Mouse (Mus musculus): ENCODE data around the gene Apmap.
A peak's percentile ranks its signal among the peaks of the same experiment; 100 is the strongest.

Gene Apmap

DNA sequence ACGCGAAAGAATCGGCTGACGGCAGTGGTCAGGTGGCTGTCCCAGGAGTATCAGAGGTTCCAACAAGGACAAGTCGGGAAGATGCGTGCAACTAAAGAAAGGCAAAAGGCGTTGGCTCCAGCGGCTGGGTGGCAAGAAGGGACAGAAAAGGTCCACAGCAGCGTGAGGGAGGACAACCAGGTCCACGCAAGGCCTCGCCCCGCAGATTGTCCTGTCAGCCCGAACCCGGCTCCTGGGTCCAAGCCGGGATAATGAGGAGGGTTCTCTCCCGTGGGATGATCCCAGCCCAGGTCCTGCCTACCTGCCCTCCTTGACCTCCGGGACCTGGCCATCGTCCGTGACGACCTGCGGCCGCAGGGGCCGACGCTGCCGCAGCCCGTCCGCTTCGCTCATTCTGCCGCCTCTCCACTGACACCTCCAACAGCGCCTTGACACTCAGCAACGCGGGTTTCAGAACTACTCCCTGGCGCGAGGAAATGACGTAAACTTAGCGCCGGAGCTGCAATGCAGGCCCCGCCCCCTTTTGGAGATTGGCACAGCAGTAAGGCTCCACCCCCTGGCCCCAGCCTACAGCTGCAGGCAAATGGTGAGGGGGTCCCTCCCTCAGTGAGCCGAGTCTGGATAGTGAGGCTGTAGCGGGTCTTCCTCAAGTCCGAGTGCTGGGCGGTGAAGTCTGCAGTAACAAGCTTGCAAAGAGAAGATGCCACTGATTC lies at the start of gene Apmap:
Gene Apmap, minus strand, starts transcription at position 481 of the 713 bp plus-strand sequence.
- DNase-seq (ENCODE audit: low read depth), result peak; percentile 99

DNA sequence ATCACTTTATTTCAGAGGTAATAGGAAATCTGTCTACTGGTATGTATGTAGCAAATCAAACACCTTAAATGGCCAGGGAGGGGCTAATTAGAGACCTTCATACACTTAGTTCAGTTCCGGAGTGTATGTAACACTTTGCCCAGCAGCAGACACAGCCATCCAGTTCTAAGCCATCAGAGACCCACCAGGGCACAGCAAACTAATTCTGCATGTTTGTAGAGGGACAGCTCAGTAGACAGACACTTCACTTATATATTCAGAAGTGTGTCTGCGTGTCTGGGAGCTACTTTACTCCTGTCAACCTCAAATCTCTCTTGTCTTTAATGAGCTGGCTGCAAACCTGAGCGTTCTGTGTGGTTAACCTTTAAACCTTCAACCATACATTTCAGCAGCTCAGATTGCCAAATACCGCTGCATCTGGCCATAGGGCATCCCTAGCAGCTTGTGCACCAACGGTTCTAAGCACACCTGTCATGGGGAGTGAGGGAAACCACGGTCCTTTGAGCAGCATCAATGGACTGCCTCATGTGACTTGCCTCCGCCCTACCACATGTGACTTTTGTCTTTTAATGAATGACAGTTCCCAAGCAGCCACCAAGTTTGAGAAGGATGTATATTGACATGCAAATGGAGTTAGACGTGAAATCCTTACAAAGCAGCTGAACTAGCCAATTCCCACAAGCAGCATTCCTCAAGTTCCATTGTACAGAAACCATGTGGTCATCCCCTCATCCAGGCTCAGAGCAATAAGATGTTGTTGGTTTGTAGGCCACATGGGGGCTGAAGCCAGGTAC lies 48.8 kb upstream of the Apmap start:
- DNase-seq (ENCODE audit: low read depth), result no peak

DNA sequence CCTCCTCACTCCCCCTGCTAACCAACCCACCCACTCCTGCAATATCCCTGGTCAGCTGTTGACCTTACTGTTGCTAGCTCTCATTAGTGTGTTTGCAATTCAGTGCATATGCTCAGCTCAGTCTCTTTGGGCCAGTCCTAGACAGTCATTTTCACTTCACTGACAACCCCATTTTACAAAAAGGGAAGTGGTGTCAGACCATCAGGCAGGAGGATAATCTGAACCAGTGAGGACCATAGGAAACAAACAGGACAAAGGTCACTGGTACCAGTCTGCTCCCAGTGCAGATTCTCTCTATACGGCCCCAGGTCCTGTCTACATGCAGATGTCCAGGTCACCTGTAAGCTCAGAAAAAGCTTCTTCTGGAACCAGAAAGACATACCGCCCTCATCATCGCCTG lies 47.7 kb upstream of the Apmap start:
- no peak for DNase-seq (ENCODE audit: low read depth)

DNA sequence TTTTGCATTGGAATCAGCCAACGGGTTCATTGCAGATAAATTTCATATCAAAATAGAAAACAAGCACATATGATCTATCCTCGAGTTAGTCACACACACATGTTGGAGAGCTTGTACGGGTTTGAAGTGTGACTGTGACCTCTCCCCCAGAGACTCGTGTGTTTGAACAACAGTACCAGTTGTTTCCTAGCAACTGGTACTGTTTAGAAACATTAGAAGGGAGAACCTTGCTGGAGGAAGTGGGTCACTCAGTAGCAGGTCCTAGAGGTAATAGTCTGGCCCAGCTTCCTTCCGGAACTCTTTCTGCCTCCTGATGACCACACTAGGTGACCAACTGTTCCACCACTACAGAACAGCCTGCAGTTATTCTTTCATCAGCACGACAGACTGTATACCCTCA lies 46.9 kb upstream of the Apmap start:
- no peak for DNase-seq (ENCODE audit: low read depth)

DNA sequence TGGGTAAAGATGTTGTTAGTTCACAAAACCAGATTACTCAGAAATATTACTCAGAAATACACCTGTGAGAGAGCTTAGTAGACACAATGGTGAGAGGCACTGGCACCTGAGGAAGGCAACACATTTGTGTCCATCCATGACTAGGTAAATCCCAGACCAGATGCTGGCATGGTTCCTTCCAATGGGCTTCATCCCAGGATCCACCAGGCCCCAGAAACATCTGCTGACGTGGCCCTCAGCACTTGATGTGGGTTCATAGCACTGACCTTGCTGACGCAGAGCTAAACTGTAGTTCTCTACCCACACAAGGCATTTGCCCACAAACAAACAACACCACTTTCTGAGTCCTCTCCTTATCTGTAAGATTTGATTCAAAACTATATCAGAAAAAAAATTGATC lies 46.4 kb upstream of the Apmap start:
- DNase-seq (ENCODE audit: low read depth), result no peak

DNA sequence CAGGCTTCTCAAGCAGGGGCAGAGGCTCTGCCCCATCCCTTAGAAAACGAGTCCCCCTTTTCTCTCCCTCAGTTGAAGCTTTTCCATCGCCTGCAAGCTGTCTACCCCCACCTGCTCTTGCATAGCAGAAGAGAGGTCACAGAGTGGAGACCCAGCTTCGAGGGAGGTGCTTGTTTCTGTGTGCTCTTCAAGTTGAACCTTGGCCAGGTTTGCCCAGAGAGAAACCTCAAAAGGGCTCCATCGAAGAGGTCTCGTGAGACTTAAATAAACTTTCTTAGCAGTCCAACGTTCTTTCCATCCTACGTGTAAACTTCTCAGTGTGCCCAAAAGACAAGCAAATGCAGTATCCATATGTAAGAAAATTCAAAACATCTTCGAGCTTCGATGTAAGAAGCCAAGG lies 43.0 kb upstream of the Apmap start:
- no peak for DNase-seq (ENCODE audit: low read depth)

DNA sequence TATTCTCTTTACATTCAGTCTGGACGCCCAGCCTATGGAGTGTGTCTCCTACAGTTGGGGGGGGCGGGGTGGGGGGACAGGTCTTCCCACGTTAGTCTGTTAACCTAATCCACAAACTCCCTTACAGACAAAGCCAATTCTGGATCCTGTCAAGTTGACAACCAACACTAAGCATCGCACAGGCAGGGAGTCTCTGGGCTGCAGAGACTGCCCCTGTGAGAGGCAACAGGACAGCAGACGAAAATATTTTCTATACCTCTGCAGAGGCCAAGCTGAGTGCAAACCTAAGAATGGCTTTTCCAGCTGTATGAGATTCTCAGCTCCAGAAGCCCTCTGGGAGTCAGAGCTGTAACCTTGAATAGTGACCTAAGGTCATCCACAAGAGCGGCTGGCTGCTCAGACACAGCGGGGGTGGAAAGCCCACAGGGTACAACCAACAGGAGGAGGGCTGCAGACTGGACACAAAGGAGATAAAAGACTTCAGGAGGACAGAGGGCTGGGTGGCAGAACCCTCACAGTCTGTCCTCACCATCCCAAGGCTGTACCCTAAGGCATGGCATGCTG lies 42.2 kb upstream of the Apmap start:
- DNase-seq (ENCODE audit: low read depth), result no peak

DNA sequence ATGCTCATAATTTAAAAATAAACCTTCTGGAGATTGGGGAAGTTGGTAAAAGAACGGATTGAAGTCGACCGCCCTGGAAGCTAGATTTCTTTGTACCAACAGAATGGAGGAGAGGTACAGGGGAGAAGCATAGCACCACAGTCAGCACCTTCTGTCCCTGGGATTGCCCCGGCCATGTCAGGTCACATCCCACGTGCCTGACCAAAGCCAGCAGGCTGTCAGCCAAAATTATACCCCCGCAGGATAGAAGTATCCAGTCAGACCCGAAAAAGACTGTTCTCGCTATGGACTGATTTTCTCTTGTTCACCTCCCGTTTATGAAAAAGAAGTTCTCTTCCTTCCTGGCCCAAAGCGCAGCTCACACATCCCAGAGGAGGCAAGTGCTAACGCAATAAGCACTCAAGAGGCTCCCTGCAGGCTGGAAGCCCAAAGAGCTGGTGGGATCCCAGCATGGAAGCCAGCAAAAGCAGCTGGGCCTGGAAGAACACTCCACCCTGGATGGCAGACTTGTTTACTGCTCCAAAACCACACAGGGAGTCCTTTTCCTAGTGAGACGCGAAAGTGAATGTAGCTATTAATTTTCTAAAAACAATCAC lies 40.0 kb upstream of the Apmap start:
- no peak for DNase-seq (ENCODE audit: low read depth)

DNA sequence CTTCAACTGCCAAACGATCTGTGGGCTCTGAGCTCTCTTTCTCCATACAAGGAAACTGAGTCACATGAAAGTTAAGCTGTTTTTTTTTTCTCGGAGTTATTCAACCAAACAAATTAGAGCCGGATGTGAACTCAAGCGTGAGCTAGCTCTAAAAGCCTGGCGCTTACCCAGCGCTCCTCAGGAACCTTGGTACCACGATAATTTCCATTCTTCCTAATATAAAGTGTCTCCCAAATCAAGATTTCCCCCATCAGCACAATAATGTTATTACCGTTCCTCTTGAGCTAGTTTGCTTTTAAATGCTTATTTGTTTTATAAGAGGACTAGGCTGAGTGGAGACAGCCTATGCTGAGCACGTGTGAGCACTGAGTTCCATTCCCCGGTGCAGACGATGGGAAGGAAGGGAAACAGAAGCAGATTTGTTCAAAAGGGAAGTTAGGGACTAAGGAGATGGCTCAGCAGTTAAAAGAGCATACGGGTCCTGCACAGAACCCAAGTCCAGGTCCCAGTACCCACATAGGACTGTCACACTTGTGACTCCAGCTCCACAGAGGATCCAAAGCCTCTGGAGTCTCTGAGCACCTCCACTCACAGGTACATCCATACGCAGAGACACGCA lies 39.4 kb upstream of the Apmap start:
- DNase-seq (ENCODE audit: low read depth), result no peak

DNA sequence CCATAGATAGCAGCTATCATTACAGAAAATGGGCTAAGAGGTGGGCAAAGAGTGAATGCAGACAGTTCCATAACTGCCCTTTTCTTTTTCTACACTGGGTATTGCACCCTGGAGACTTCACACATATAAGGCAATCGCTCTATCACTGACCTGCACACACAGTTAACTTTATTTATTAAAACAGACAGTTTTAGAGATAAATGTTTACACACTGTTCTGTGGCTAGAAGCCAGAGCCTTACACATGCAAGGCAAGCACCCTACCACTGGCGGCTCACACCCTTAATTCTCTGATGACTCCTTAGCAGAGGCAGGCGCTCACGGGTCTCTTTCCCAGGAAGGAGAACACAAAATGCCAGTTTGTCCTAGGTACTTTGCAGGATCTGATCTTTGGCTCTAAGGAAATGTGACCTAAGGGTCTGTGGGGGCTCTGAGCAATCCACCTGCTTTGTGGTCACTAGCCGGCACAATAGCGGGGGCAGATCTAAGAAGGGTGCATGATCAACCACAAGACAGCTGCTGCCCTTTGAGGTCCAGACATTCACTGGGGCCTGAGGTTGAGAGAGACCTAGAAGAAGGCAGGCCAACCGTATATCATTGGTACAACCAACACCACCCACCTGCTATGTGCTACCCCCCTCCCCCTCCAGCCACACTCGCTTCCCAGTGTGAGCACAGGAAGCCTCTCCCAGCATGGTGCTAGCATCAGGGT lies 38.2 kb upstream of the Apmap start:
- DNase-seq (ENCODE audit: low read depth), result no peak

DNA sequence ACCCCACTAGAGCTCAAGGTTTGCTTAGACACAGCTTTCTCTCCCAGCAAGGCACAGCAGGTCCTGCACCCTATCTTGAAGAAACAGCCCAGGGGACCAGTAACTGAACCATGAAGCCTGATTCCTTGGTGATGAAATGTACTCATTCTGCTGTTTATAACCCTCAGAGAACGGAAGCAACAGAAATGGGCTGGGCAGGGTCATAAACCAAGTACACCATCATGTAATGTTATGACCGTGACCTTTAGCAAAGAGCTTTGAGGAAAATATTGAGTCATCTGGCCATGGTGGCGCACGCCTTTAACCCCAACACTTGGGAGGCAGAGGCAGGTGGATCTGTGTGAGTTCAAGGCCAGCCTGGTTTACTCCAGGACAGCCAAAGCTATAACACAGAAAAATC lies 36.9 kb upstream of the Apmap start:
- DNase-seq (ENCODE audit: low read depth), result peak; percentile 27

DNA sequence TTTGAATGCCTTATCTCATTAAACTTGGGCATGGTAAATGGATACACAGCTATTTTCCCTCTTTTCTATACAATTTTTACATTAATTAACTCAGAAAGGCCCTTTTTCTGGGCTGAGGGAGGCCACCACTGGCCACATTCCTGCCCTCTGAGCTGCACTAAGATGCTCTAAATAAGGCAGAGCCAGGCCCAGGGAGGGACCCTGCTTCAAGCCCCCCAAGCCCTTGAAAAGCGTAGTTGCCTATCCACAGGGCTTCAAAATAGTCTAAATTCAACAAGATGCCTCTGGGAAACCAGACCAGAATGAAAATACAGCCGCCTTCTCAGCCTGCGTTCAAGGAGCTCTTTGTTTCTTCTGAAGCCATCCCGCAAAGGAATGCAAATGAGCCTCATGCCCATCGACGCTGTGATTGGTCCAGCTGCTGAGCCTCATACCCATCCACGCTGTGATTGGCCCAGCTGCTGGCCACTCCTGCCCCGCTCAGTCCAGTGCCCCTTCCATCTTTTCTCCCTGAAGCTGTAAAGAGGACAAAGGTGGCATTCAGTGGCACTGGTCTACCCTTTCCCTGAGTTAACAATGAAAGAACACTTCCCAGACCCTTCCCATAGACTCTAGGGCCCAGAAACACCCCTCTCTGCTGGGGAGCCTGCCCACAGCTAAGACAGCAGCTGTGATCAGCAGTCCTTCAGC lies 35.5 kb upstream of the Apmap start:
- no peak for DNase-seq (ENCODE audit: low read depth)

DNA sequence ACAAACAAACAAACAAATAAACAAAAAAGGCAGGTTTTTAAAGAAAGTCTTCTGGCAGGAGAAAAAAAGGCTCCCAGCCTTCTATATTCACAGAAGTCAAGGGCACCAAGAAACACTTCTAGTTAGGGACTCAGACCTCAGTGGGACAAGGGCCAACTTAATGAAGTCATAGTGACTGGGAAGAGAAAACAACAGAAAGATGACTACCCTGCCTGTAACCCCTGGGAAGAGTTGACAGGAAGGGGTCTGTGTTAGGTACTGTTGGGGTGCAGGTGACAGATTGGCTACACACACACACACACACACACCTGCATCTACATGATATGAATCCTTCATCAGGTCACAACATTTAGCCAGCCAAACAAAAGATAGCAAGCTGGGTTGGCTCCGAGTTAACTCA lies 34.8 kb upstream of the Apmap start:
- no peak for DNase-seq (ENCODE audit: low read depth)

DNA sequence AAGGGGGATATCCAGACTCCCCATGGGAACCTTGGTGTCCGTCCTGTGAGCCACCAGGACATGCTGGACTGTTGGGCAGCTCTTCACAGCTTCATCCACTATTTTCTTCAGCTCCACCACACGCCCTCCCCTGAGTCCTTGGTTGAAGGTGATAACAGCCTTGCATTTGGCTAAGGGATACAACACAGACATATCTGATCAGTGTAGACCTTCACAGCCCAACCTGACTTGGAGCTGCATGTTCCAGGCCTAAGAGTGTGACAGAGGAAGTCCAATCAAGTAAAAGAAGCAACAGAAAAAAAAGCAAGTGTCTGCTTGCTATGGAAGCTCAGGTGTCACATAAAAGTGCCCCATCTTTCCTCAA lies 30.0 kb upstream of the Apmap start:
- DNase-seq (ENCODE audit: low read depth), result no peak

DNA sequence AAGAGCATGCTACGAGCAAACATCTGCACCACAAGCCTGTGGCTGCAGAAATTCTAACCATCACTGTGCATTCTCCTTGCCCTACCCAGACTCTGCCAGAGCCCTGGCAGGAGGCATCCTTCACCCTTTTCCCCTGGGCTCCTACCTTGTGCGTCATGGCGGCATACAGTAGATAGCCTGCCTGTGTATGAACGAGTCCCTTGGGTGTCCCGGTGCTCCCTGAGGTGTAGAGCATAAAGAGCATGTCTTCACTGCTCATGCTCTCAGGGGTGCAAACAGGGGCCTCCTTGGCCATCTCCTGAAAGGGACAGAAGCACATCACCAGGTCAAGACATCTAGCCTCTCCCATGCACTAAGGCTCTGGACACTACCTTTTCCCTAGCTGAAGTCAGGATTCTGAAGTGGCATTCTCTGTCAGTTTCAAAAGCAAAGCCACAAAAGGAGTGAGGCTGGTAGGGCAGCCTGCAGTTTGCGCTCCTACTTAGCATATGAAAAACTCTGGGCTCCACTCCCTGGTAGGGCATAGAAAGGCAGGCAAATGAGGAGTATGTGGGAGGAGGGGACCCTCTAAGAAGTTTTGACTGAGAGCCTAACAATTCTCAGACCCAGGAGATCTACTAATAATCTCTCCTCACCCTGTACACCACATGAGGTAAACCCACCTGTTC lies 29.5 kb upstream of the Apmap start:
- no peak for DNase-seq (ENCODE audit: low read depth)

DNA sequence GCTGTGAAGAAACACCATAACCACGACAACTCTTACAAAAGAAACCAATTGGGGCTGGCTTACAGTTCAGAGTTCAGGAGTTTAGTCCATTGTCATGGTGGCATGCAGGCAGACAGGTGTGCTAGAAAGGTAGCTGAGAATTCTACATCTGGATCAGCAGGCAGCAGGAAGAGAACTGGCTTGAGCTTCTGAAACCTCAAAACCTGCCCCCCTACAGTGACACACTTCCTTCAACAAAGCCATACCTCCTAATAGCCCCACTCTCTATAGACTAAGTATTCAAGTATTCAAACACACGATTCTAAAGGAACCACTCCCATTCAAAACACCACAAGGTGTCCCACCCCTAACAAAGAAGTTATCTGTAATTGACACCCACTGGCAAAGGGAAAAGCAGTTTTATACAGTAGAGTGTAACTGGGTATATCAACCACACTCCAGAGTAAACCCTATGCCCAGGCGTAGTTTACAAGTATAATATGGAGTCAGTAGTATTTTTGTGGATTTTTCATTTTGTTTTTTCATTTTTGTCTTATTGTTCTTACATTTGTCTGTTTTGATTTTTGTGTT lies 27.6 kb upstream of the Apmap start:
- no peak for DNase-seq (ENCODE audit: low read depth)

DNA sequence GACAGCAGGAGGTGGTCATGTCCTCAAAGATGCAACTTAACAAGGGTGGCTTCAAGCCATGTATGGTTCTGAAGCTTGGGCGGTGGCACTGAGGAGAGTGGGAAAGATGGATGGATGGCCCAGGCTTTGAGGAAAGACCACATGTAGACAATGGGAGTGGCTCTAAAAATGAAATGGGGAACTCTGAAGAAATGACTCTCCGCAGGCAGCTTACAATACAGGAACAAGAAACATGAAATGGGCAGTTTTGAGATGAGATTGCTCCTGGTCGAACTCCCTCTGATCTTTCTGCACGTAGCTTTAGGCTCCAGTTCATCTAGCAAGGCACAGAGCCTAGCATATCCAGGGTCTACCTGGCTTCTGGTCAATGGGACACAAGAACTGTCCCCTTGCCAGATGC lies 20.9 kb upstream of the Apmap start:
- no peak for DNase-seq (ENCODE audit: low read depth)

DNA sequence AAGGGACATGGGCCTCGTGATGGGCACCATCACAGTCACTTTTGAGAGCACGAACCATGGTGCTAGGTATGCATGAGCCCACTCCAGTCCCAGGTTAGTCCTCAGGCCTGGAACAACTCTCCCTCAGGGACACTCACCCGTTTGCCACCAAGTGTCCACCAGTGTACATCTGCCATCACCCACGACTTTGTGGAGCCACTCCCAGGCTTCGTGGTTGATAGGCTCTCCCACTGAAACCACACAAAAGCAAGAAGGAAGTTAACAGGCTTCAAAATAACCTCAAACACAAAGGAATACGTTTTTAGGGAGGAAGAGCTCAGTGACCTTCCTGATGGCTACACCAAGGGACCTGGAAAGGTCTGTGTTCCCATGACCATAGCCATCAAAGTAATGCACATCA lies 18.8 kb upstream of the Apmap start:
- DNase-seq (ENCODE audit: low read depth), result no peak

DNA sequence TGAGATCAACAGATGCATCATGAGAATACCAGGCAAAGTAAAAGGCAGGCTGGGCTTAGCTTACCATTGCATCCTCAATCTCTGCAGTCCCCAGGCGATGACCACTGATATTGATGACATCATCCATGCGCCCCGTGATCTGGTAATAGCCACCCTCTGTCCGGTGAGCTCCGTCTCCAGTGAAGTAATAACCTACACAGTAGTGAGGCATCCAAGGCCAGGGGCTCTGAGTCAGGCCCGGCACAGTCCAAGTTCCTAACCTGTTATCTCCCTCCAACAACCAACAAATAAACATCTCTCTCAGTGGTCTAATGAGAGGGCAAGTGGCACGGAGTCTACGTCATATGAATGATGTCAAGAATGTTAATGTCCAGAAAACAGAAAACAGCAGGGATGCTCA lies 16.6 kb upstream of the Apmap start:
- DNase-seq (ENCODE audit: low read depth), result no peak

DNA sequence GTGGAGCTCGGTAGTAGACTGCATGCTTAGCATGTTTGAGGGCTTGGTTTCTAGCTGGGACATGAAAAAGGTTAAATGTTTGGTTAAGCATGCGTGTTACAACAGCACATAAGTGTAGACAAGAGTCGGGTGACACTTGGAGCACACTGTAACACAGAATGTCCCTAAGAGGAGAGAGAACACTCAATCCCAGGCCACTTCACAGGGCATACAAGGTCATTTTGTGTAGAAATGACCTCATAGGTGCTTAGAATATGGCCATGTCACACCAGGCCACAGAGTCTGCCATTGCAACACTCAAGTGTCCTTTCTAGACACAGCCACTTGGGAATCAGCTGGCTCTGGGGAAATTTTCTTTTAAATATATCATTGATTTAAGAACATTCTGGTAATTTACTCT lies 15.6 kb upstream of the Apmap start:
- no peak for DNase-seq (ENCODE audit: low read depth)

DNA sequence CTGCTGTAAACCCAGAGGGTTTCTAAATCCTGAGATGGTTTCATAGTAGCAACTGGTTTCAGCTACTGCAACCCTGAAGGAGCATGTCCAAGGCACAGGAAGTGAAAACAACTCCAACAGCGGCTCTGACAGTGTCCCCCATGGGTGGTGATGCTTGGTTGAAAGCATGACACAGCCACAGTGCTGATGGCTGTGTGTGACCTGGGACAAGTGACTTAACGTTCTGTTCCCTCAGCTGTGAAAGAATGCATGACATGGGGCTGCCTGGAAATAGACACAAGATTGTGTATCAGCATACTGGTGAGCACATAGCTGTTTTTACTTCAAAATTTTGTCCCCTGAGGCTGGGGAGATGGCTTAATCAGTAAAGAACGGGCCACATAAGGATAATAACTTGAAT lies 13.3 kb upstream of the Apmap start:
- no peak for DNase-seq (ENCODE audit: low read depth)

Measured in induced T-regulatory cell, adult 2 months (primary cell).